Mouse (Mus musculus) embryonic facial prominence, embryonic 10.5 days (tissue): ENCODE data around the gene Gm20538. TPM values are rescaled to one million over a fixed set of nuclear protein-coding genes. Genes with fewer than 3 reads are reported as not detected.

Experiments
- DNase-seq: peaks from one replicate; pipeline ENCODE4 v3.0.0-alpha.2; 2017; ENCODE audit warnings: low spot score
- H3K27ac ChIP-seq: fragments of 300-500 bp; sonication (generic); replicated peaks from 2 replicates; pipeline ENCODE4 v1.5.1; 2016; ENCODE audit warnings: mild to moderate bottlenecking
- H3K27me3 ChIP-seq: fragments of 300-500 bp; sonication (generic); replicated peaks from 2 replicates; pipeline ENCODE4 v1.6.1; 2016; ENCODE audit warnings: low read depth, mild to moderate bottlenecking; ENCODE audit not compliant: poor library complexity, severe bottlenecking
- H3K36me3 ChIP-seq: fragments of 300-500 bp; sonication (generic); replicated peaks from 2 replicates; pipeline ENCODE4 v1.6.1; 2016; ENCODE audit warnings: mild to moderate bottlenecking, moderate library complexity
- H3K4me1 ChIP-seq: fragments of 300-500 bp; sonication (generic); 2 replicates; pipeline ENCODE4 v1.6.1; 2016
- H3K4me3 ChIP-seq: fragments of 300-500 bp; sonication (generic); 2 replicates; pipeline ENCODE4 v1.5.1; 2016; ENCODE audit warnings: mild to moderate bottlenecking, moderate library complexity
- H3K9me3 ChIP-seq: fragments of 300-500 bp; sonication (generic); 2 replicates; pipeline ENCODE4 v1.6.1; 2016; ENCODE audit warnings: mild to moderate bottlenecking
- WGBS: fragments of 180-500 bp; shearing (Covaris S2); methylation state at CpG from one replicate; pipeline ENCODE4 v1.1.7; 2016; 5-methylcytosine and 5-hydroxymethylcytosine counted together
- polyA plus RNA-seq: library from polyadenylated mRNA; unstranded; fragments of >200 nt; fragmentation: Nextera tagmentation; extraction: Ambion mirVana; gene quantifications from 2 replicates; pipeline ENCODE4 v1.2.1, GENCODE M21; 2016

Gm20538 gene
- polyA plus RNA-seq, 1 experiment from 2014 or later = not detected

- H3K4me1 ChIP-seq = peaks cover 34% of the 10 kb centered on the region
- H3K9me3 ChIP-seq = no peaks in the 10 kb centered on the region
- peaks cover 96% of the 10 kb centered on the region for H3K27me3 ChIP-seq
- no peak overlapping the region for H3K27ac ChIP-seq
- H3K4me3 ChIP-seq = no peak overlapping the region
- 46% methylated on average over 12 of the region's 12 CpGs for WGBS
- H3K36me3 ChIP-seq = no peaks in the 10 kb centered on the region
- no peak for DNase-seq
Measured at GRCm38 (mm10) chr19:44517996-44518768, 34.4 kb downstream of the Gm20538 start.

DNA sequence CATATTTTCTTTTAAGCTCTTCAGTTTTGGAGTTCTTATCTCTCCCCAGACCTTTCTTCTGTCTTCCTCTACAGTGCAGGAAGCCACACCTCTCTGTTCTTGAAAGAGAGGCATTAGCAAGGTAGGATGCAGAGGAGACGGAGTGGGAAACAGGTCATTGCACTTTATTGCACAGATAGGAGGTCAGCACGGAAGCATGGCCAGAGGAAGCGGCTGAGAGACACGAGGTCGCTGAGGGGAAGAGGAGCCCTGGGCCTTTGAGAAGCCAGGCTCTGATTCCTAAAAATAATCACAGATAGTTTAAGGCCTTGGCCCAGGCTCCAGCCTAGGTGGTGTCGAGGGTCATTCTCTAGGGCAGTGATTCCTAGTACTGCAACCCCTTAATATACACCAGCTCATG is 36.9 kb downstream of the Gm20538 start:
- Histone ChIP-seq H3K9me3 (no peaks in the 10 kb centered on the region), H3K4me3 (no peak overlapping the region), H3K27me3 (peaks cover 100% of the 10 kb centered on the region), H3K27ac (no peak overlapping the region), H3K36me3 (no peaks in the 10 kb centered on the region), H3K4me1 (peaks cover 56% of the 10 kb centered on the region)
- DNase-seq = no peak
- 33% methylated on average over 6 of the region's 6 CpGs for WGBS

- peaks cover 66% of the 10 kb centered on the region for H3K4me1 ChIP-seq
- 6% methylated on average over 14 of the region's 14 CpGs for WGBS
- H3K9me3 ChIP-seq = no peaks in the 10 kb centered on the region
- H3K36me3 ChIP-seq = no peaks in the 10 kb centered on the region
- no peak overlapping the region; the same call in 1 of the 2 replicates for H3K4me3 ChIP-seq
- peak; percentile 57 for DNase-seq
- peaks cover 100% of the 10 kb centered on the region for H3K27me3 ChIP-seq
- no peak overlapping the region for H3K27ac ChIP-seq
Measured at GRCm38 (mm10) chr19:44514521-44515451, 37.8 kb downstream of the Gm20538 start.

- H3K27ac ChIP-seq = no peak overlapping the region
- peaks cover 100% of the 10 kb centered on the region for H3K27me3 ChIP-seq
- no peak overlapping the region; the same call in 1 of the 2 replicates for H3K4me3 ChIP-seq
- no peak for DNase-seq
- H3K9me3 ChIP-seq = no peaks in the 10 kb centered on the region
- WGBS = 13% methylated on average over 7 of the region's 7 CpGs
- H3K36me3 ChIP-seq = no peaks in the 10 kb centered on the region
- H3K4me1 ChIP-seq = peaks cover 64% of the 10 kb centered on the region
Measured at GRCm38 (mm10) chr19:44513921-44514482, 38.6 kb downstream of the Gm20538 start.

GRCm38 (mm10) chr19:44513054-44513833 is 39.4 kb downstream of the Gm20538 start:
- DNase-seq = peak; percentile 47
- Histone ChIP-seq H3K36me3 (no peaks in the 10 kb centered on the region), H3K9me3 (no peaks in the 10 kb centered on the region), H3K27me3 (peaks cover 100% of the 10 kb centered on the region), H3K4me1 (peaks cover 63% of the 10 kb centered on the region), H3K4me3 (no peak overlapping the region), H3K27ac (no peak overlapping the region)
- 5% methylated on average over 11 of the region's 11 CpGs for WGBS

- no peak overlapping the region for H3K27ac ChIP-seq
- no peak overlapping the region for H3K4me3 ChIP-seq
- no peaks in the 10 kb centered on the region for H3K9me3 ChIP-seq
- peaks cover 100% of the 10 kb centered on the region for H3K27me3 ChIP-seq
- H3K36me3 ChIP-seq = no peaks in the 10 kb centered on the region
- WGBS = 16% methylated on average over 5 of the region's 5 CpGs
- H3K4me1 ChIP-seq = peaks cover 63% of the 10 kb centered on the region
- DNase-seq = no peak
Measured at GRCm38 (mm10) chr19:44512601-44513000, 40.0 kb downstream of the Gm20538 start.

DNA sequence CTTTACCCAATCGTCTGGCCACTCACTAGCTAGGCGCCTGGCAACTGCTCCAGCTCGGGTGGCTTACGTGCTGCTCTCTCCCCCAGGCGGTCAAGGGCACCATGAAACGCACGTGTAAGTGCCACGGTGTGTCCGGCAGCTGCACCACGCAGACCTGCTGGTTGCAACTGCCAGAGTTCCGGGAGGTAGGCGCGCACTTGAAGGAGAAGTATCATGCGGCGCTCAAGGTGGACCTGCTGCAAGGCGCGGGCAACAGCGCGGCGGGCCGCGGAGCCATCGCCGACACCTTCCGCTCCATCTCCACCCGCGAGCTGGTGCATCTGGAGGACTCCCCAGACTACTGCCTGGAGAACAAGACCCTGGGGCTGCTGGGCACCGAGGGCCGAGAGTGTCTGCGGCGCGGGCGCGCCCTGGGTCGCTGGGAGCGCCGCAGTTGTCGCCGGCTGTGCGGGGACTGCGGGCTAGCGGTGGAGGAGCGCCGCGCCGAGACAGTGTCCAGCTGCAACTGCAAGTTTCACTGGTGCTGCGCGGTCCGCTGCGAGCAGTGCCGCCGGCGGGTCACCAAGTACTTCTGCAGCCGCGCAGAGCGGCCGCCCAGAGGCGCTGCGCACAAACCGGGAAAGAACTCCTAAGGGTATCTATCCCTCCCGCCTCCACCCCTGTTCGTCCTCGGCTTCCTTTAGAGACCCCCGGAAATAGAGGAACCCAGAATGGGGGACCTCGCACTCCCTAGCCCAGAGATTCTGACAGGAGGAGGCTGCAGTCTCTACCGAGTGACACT is 41.0 kb downstream of the Gm20538 start:
- peak; percentile 77 for DNase-seq
- Histone ChIP-seq H3K36me3 (no peaks in the 10 kb centered on the region), H3K4me1 (peaks cover 63% of the 10 kb centered on the region), H3K27me3 (peaks cover 100% of the 10 kb centered on the region), H3K27ac (peak overlapping the region; percentile 52), H3K9me3 (no peaks in the 10 kb centered on the region), H3K4me3 (peak overlapping the region; percentile 64)
- WGBS = under 1% methylated on average over 66 of the region's 66 CpGs

DNA sequence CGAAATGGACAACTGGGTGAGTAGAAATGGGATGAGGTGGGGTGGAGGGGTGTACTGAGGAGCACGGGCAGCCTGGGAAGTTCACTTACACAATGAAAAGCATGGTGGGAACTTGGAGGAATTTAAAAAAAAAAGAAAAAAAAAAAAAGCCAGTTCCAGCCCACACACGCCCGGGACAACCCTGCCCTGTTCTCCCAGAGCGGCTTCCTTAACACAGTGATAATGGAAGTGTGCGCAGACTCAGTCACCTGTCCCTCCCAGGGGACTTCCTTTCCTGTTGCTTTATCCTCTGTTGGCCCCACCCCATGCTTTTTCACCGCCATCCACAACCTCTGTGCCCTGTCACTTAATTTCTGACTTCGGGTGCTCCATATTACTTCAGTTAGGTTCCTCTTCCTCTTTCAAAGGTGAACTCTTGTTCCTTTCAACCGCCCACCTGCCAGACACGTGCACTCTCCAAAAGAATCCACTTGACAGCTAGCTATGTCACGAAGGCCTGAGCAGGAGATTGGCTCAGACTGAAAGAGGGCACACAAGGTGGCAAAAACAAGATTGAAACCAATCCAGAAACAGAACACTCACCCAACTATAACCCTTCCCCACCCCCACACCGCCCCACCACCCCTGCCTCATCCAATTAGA is 42.0 kb downstream of the Gm20538 start:
- Histone ChIP-seq H3K27ac (no peak overlapping the region), H3K27me3 (peaks cover 100% of the 10 kb centered on the region), H3K9me3 (no peaks in the 10 kb centered on the region), H3K36me3 (no peaks in the 10 kb centered on the region), H3K4me3 (peak overlapping the region; percentile 64), H3K4me1 (peaks cover 58% of the 10 kb centered on the region)
- no peak for DNase-seq
- 3% methylated on average over 12 of the region's 12 CpGs for WGBS

DNA sequence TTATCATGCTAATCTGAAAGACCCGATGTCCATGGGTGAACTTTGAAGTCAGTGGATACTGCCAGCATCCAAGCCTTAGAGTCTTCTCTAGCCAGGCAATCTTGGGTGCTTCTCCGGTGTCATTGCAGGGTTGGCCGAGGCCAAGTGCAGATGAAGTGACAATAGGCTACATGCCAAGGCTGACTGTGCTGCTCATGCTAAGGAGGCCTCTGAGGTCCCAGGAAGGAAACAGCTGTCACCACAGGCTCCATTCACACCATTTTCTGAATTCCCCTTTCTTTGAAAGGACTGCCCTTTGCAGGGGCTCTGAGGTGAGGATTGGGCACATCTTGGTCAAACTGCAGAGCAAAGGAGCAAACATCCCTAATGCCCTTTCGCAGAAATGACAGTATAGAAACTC is 49.9 kb downstream of the Gm20538 start:
- 81% methylated on average over 4 of the region's 4 CpGs for WGBS
- Histone ChIP-seq H3K4me1 (peaks cover 15% of the 10 kb centered on the region), H3K9me3 (no peaks in the 10 kb centered on the region), H3K4me3 (no peak overlapping the region), H3K27ac (no peak overlapping the region), H3K36me3 (no peaks in the 10 kb centered on the region), H3K27me3 (peaks cover 100% of the 10 kb centered on the region)
- no peak for DNase-seq

DNA sequence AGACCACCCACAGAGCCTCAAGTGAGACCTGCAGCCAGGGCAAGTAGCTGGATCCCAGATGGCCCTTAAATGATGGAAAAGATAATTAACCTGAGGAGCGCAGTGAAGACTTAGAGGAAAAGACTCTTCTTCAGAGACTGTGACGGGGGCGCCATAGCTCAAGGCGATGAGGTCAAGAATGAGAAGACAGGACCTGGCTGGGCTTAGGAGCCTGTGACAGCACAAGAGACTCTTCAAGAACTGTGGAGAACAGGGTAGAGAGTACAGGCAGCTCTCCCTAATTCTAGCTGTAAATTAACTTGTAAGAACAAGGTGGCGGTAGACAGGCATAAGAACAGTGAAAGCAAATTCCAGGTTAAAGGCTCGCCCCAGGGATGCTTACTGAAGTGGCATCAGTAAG is 50.7 kb downstream of the Gm20538 start:
- Histone ChIP-seq H3K27ac (no peak overlapping the region), H3K9me3 (no peaks in the 10 kb centered on the region), H3K27me3 (peaks cover 100% of the 10 kb centered on the region), H3K4me3 (no peak overlapping the region), H3K4me1 (peaks cover 15% of the 10 kb centered on the region), H3K36me3 (no peaks in the 10 kb centered on the region)
- 80% methylated on average over 6 of the region's 6 CpGs for WGBS
- no peak for DNase-seq

DNA sequence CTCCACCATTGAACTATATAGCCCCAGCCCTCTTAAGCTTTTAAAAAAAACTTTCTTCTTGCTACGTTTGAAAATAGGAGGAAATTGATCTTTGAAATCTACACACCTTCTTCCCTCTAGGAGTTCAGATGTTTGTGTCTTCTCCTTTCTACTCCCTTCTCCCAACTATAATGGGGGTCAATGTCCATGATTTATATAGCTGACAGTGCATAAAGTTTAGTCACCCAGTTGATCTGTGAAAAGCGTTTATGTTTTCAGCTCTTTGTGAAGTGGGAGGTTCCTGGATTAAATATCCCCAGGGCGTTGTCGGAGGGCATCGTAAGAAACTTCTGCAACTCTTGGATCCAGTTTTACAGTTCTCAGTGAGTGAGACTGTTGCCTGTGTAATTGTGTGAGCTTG is 52.4 kb downstream of the Gm20538 start:
- no peak overlapping the region for H3K27ac ChIP-seq
- peaks cover 19% of the 10 kb centered on the region for H3K4me1 ChIP-seq
- H3K4me3 ChIP-seq = no peak overlapping the region
- H3K27me3 ChIP-seq = peaks cover 100% of the 10 kb centered on the region
- WGBS = 46% methylated on average over 5 of the region's 5 CpGs
- no peaks in the 10 kb centered on the region for H3K36me3 ChIP-seq
- H3K9me3 ChIP-seq = no peaks in the 10 kb centered on the region
- no peak for DNase-seq
